Mouse (Mus musculus) spleen, postnatal 14 days (tissue): ENCODE results near the gene Fam47e.
"Not testable (repeated sequence)": the region's sequence is repeated elsewhere in the genome, so short reads cannot be mapped to it uniquely, and the experiment has no call there.

Experiments used
- DNase-seq, 2 experiments: peaks; one replicate each; pipeline ENCODE4 v3.0.0; 2021 to 2022; ENCODE audit warnings: low spot score in 2 of 2

Gene Fam47e

GRCm38 (mm10) chr5:92554891-92555511, at the start of gene Fam47e:
Fam47e (plus strand) TSS chr5:92555069.
- DNase-seq = no peak

GRCm38 (mm10) chr5:92505402-92505865, 49.4 kb upstream of the Fam47e start:
- DNase-seq = peak; percentile 83 to 87

- peak in 1 of 2 experiments; percentile 25 for DNase-seq
Observed at GRCm38 (mm10) chr5:92506301-92506729, 48.6 kb upstream of the Fam47e start.

- no peak for DNase-seq
Observed at GRCm38 (mm10) chr5:92506733-92507132, 48.1 kb upstream of the Fam47e start, which contains the start of gene Scarb2. Scarb2 (minus strand) TSS chr5:92506833.

- no peak for DNase-seq
Observed at GRCm38 (mm10) chr5:92508853-92509252, 46.0 kb upstream of the Fam47e start.

GRCm38 (mm10) chr5:92511256-92511655, 43.6 kb upstream of the Fam47e start:
- no peak for DNase-seq

- DNase-seq = no peak
Observed at GRCm38 (mm10) chr5:92512066-92512465, 42.8 kb upstream of the Fam47e start.

GRCm38 (mm10) chr5:92521131-92521530, 33.7 kb upstream of the Fam47e start:
- DNase-seq = not testable (repeated sequence)

GRCm38 (mm10) chr5:92524821-92525258, 30.0 kb upstream of the Fam47e start:
- DNase-seq = no peak

- DNase-seq = no peak
Observed at GRCm38 (mm10) chr5:92539698-92540097, 15.2 kb upstream of the Fam47e start.

GRCm38 (mm10) chr5:92552611-92553010, 2.3 kb upstream of the Fam47e start:
- no peak for DNase-seq

- no peak for DNase-seq
Observed at GRCm38 (mm10) chr5:92553939-92554338, 930 bp upstream of the Fam47e start.

- no peak for DNase-seq
Observed at GRCm38 (mm10) chr5:92554443-92554842, 426 bp upstream of the Fam47e start.

- DNase-seq = no peak
Observed at GRCm38 (mm10) chr5:92555905-92556304, 1.0 kb downstream of the Fam47e start.

GRCm38 (mm10) chr5:92557508-92557907, 2.6 kb downstream of the Fam47e start:
- no peak for DNase-seq

- DNase-seq = no peak
Observed at GRCm38 (mm10) chr5:92560201-92560600, 5.3 kb downstream of the Fam47e start.

- no peak for DNase-seq
Observed at GRCm38 (mm10) chr5:92562002-92562401, 7.1 kb downstream of the Fam47e start.

- DNase-seq = no peak
Observed at GRCm38 (mm10) chr5:92571232-92571631, 16.4 kb downstream of the Fam47e start.

GRCm38 (mm10) chr5:92579559-92579958, 24.7 kb downstream of the Fam47e start:
- no peak for DNase-seq

- DNase-seq = no peak
Observed at GRCm38 (mm10) chr5:92585932-92586331, 31.1 kb downstream of the Fam47e start.

- no peak for DNase-seq
Observed at GRCm38 (mm10) chr5:92595026-92595425, 40.2 kb downstream of the Fam47e start.

GRCm38 (mm10) chr5:92596865-92597264, 42.0 kb downstream of the Fam47e start:
- DNase-seq = no peak

- no peak for DNase-seq
Observed at GRCm38 (mm10) chr5:92599030-92599429, 44.2 kb downstream of the Fam47e start.
